Mouse (Mus musculus) hematopoietic stem cell, adult 5-6 weeks (primary cell): ENCODE measurements around the gene Gm21833. TPM values are rescaled to one million over a fixed set of nuclear protein-coding genes. Genes with fewer than 3 reads are reported as not detected.
"Not testable (repeated sequence)": the region's sequence is repeated elsewhere in the genome, so short reads cannot be mapped to it uniquely, and the experiment has no call there.

Experiments used
- ATAC-seq, 2 experiments: fragments of 125-278 bp in 1 of 2; replicated peaks in 1 of 2; 2 replicates each; pipeline ENCODE4 v1.8.0; 2016 to 2017; ENCODE audit warnings: inconsistent platforms in 2 of 2, mild to moderate bottlenecking in 2 of 2, moderate number of reproducible peaks in 2 of 2, low read depth in 1 of 2, moderate TSS enrichment in 1 of 2; ENCODE audit not compliant: low FRiP score in 2 of 2, poor library complexity in 2 of 2, severe bottlenecking in 2 of 2, insufficient read depth in 1 of 2, low TSS enrichment in 1 of 2
- total RNA-seq: library from RNA; stranded (forward); fragments of 172-1452, 232-1000 nt; gene quantifications from 2 replicates; pipeline ENCODE4 v1.2.3, GENCODE M21; 2017

The Gm21833 gene
- total RNA-seq = 0.10 TPM in 1 of 2 replicates, not detected in the other

GRCm38 (mm10) chr16:82828082-82828481 lies at the start of gene Gm21833:
Gm21833 (plus strand) TSS chr16:82828382.
- ATAC-seq = not testable (repeated sequence)

GRCm38 (mm10) chr16:82789521-82789920 lies 38.7 kb upstream of the Gm21833 start:
- no peak for ATAC-seq

GRCm38 (mm10) chr16:82796489-82796888 lies 31.7 kb upstream of the Gm21833 start:
- no peak for ATAC-seq

GRCm38 (mm10) chr16:82815255-82815654 lies 12.9 kb upstream of the Gm21833 start:
- no peak for ATAC-seq

- ATAC-seq = no peak
Measured at GRCm38 (mm10) chr16:82816615-82817014, 11.6 kb upstream of the Gm21833 start.

- ATAC-seq = no peak
Measured at GRCm38 (mm10) chr16:82855752-82856151, 27.6 kb downstream of the Gm21833 start.

- ATAC-seq = no peak
Measured at GRCm38 (mm10) chr16:82864590-82864989, 36.4 kb downstream of the Gm21833 start.
